In the genomic region with DNA sequence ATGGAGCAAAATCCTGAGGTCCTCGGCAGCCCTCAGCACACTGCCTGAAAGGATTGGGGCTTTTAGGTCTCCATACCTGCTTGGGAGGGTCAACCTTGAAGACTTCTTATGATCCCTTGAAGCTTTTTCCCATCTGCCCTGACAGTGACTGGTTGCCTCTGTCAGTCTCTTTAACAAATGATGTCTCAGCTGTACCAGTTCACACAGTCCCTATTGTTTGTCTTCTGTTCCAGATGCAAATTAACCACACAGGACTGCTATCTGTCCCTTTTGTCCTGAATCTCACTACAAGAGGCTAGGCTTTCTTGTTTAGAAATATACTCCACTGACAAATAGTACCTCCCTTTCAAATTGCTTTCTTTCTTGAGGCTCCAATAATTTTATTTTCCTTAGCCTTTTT, we compare ENCODE assay signal across 16 mouse cellular contexts.
DNase-seq lines count a peak whose midpoint lies in the region.
"Had no signal": no experiment of that assay in that cellular context is flagged by ENCODE, and none has a peak within 500 bp of the region (broad histone marks: within the 10 kb centered on the region; RNA-seq: fewer than 3 reads in every experiment).

No protein-coding gene starts in this region.

- DNase-seq in embryo, embryonic 10 days (ENCODE audit: low spot score): peak; percentile 5
- no peak for DNase-seq in embryo, embryonic 9.5 days (ENCODE audit: extremely low spot score)
- DNase-seq in retina, postnatal 1 day: peak; percentile 1
- DNase-seq in retina, embryonic 14.5 days (ENCODE audit: low spot score): no peak
- peak; percentile 4 for DNase-seq in embryo, embryonic 11 days
- DNase-seq in layer of hippocampus, postnatal 25 days (ENCODE audit: extremely low spot score in 1 of 2, low spot score in 1 of 2): no peak
- DNase-seq: adrenal gland, adult 8-10 months; adrenal gland, postnatal 25 days; cerebellum, adult 11-12 months; cerebellum, adult 8-10 months; forebrain, postnatal 0 days; gastrocnemius, adult 2 months; gastrocnemius, postnatal 25 days; heart, adult 18-20 months; heart, postnatal 10 days; heart, postnatal 36 days had no signal

Comparison
In these comparisons a context has a peak if more than half of its experiments do, and no peak if none do; other contexts are left out.
1. DNase-seq: peak in embryo, embryonic 10 days (single experiment), retina, postnatal 1 day (single experiment) and embryo, embryonic 11 days (single experiment); none in embryo, embryonic 9.5 days (single experiment), retina, embryonic 14.5 days (single experiment) and layer of hippocampus, postnatal 25 days (0 of 2).